Mouse (Mus musculus) inflammation-experienced regulatory T-cells, adult 6 months (primary cell): Measurements from ENCODE around the gene Tkfc. TPM values are rescaled to one million over a fixed set of nuclear protein-coding genes. Genes with fewer than 3 reads are reported as not detected.

Source experiments
- polyA plus RNA-seq, 3 experiments: library from polyadenylated mRNA; unstranded; fragments of 100-300 nt; shearing (Covaris generic); gene quantifications; one replicate each; pipeline ENCODE4 v1.2.1; 2017

Gene Tkfc
- polyA plus RNA-seq, 3 experiments from 2014 or later, result 8.4 to 10.7 (median 9.5) TPM

Other genes with a start within 250 kb of the Tkfc start
- under 1 TPM in 1 of 3 experiments, not detected in 2; 0.05 TPM for gene Syt7, start 216.6 kb downstream of the Tkfc start, polyA plus RNA-seq
- gene Lrrc10b, start 148.2 kb downstream of the Tkfc start, polyA plus RNA-seq, result not detected
- under 1 TPM in 2 of 3 experiments, not detected in 1; 0.30 to 0.73 TPM for gene Ppp1r32, start 122.7 kb downstream of the Tkfc start, polyA plus RNA-seq
- 10 to 100 TPM; 44.3 to 78.6 (median 67.6) TPM for gene Cpsf7, start 80.4 kb downstream of the Tkfc start, polyA plus RNA-seq
- gene Sdhaf2, start 79.5 kb downstream of the Tkfc start, polyA plus RNA-seq, result 10 to 100 TPM; 87.1 to 95.9 (median 94.8) TPM
- 10 to 100 TPM in 1 of 3 experiments, 1 to 10 TPM in 2; 5.3 to 11.9 (median 9.8) TPM for gene Tmem216, start 49.4 kb downstream of the Tkfc start, polyA plus RNA-seq
- gene Cyb561a3, start 28.5 kb downstream of the Tkfc start, polyA plus RNA-seq, result 10 to 100 TPM; 31.7 to 42.7 (median 34.1) TPM
- gene Tmem138, start 28.3 kb downstream of the Tkfc start, polyA plus RNA-seq, result 10 to 100 TPM; 17.8 to 20.5 (median 18.6) TPM
- gene Ddb1, start 327 bp downstream of the Tkfc start, polyA plus RNA-seq, result 100 to 1,000 TPM in 2 of 3 experiments, 10 to 100 TPM in 1; 94.0 to 107 (median 105) TPM
- under 1 TPM in 1 of 3 experiments, not detected in 2; 0.79 TPM for gene Vwce, start 28.6 kb upstream of the Tkfc start, polyA plus RNA-seq
- not detected for gene Pga5, start 72.4 kb upstream of the Tkfc start, polyA plus RNA-seq
- 10 to 100 TPM; 11.4 to 15.9 (median 14.1) TPM for gene Vps37c, start 83.1 kb upstream of the Tkfc start, polyA plus RNA-seq
- 100 to 1,000 TPM; 355 to 487 (median 480) TPM for gene Cd5, start 133.3 kb upstream of the Tkfc start, polyA plus RNA-seq
- 100 to 1,000 TPM; 356 to 569 (median 520) TPM for gene Cd6, start 224.4 kb upstream of the Tkfc start, polyA plus RNA-seq
- gene Slc15a3, start 234.1 kb upstream of the Tkfc start, polyA plus RNA-seq, result 10 to 100 TPM in 1 of 3 experiments, 1 to 10 TPM in 2; 3.2 to 16.7 (median 3.3) TPM